Comparison of ENCODE assay signal across 11 mouse cellular contexts in genomic region chr6:38251464-38251863, GRCm38 (mm10). TPM values are rescaled to one million over a fixed set of nuclear protein-coding genes. Genes with fewer than 3 reads are reported as not detected.
A peak's percentile ranks its signal among the peaks of the same experiment; 100 is the strongest.
DNase-seq lines count a peak whose midpoint lies in the region; ATAC-seq lines count a peak whose summit lies in the region.
"Had no signal": no experiment of that assay in that cellular context is flagged by ENCODE, and none has a peak within 500 bp of the region (broad histone marks: within the 10 kb centered on the region; RNA-seq: fewer than 3 reads in every experiment).

No protein-coding gene starts in this region.

- 51% methylated on average over 4 of the region's 4 CpGs for WGBS in hindbrain, embryonic 10.5 days
- WGBS in hindbrain, embryonic 11.5 days = 65% methylated on average over 4 of the region's 4 CpGs
- 59% methylated on average over 4 of the region's 4 CpGs for WGBS in forebrain, embryonic 16.5 days
- WGBS in midbrain, embryonic 15.5 days = 52% methylated on average over 4 of the region's 4 CpGs

- no peaks in the 10 kb centered on the region for H3K36me3 ChIP-seq in hindbrain, embryonic 10.5 days
- H3K36me3 ChIP-seq in hindbrain, embryonic 11.5 days (ENCODE audit: control insufficient read depth, insufficient read depth, low read length) = no peaks in the 10 kb centered on the region
- H3K36me3 ChIP-seq in forebrain, embryonic 16.5 days (ENCODE audit: control insufficient read depth, insufficient read depth) = no peaks in the 10 kb centered on the region
- no peaks in the 10 kb centered on the region for H3K36me3 ChIP-seq in midbrain, embryonic 15.5 days (replicated peaks)
- H3K36me3 ChIP-seq: liver, embryonic 13.5 days had no signal

- H3K27ac ChIP-seq in hindbrain, embryonic 10.5 days = 0 out of 2 replicates have a peak overlapping the region, but pooled peaks have one; percentile 5
- no peak overlapping the region for H3K27ac ChIP-seq in hindbrain, embryonic 11.5 days (ENCODE audit: low read depth, low read length)
- no peak overlapping the region for H3K27ac ChIP-seq in forebrain, embryonic 16.5 days (ENCODE audit: low read length)
- no peak overlapping the region for H3K27ac ChIP-seq in midbrain, embryonic 15.5 days
- H3K27ac ChIP-seq: liver, embryonic 13.5 days had no signal

- no peaks in the 10 kb centered on the region for H3K9me3 ChIP-seq in hindbrain, embryonic 10.5 days
- H3K9me3 ChIP-seq in hindbrain, embryonic 11.5 days (ENCODE audit: control insufficient read depth, low read length) = no peaks in the 10 kb centered on the region
- no peaks in the 10 kb centered on the region for H3K9me3 ChIP-seq in forebrain, embryonic 16.5 days (ENCODE audit: control insufficient read depth, low read length)
- H3K9me3 ChIP-seq in midbrain, embryonic 15.5 days = no peaks in the 10 kb centered on the region
- H3K9me3 ChIP-seq: liver, embryonic 13.5 days had no signal

- H3K4me1 ChIP-seq in hindbrain, embryonic 10.5 days (replicated peaks) = peaks cover 45% of the 10 kb centered on the region
- peaks cover 4% of the 10 kb centered on the region for H3K4me1 ChIP-seq in hindbrain, embryonic 11.5 days (replicated peaks; ENCODE audit: control insufficient read depth, insufficient read depth, low read length)
- peaks cover 37% of the 10 kb centered on the region for H3K4me1 ChIP-seq in forebrain, embryonic 16.5 days (replicated peaks; ENCODE audit: control insufficient read depth, insufficient read depth, low read length)
- peaks cover 52% of the 10 kb centered on the region for H3K4me1 ChIP-seq in midbrain, embryonic 15.5 days

- 0 out of 2 replicates have a peak overlapping the region, but pooled peaks have one; percentile 75 for H3K4me3 ChIP-seq in hindbrain, embryonic 10.5 days
- H3K4me3 ChIP-seq in hindbrain, embryonic 11.5 days (ENCODE audit: low read depth, low read length) = no peak overlapping the region
- no peak overlapping the region for H3K4me3 ChIP-seq in forebrain, embryonic 16.5 days (replicated peaks; ENCODE audit: low read length)
- H3K4me3 ChIP-seq in midbrain, embryonic 15.5 days = peak overlapping the region; percentile 91
- H3K4me3 ChIP-seq: liver, embryonic 13.5 days had no signal

- H3K27me3 ChIP-seq in hindbrain, embryonic 10.5 days (ENCODE audit: insufficient read depth, poor library complexity, severe bottlenecking) = peaks cover 6% of the 10 kb centered on the region; the same call in 1 of the 2 replicates
- no peaks in the 10 kb centered on the region for H3K27me3 ChIP-seq in hindbrain, embryonic 11.5 days (ENCODE audit: control insufficient read depth, insufficient read depth, low read length)
- no peaks in the 10 kb centered on the region for H3K27me3 ChIP-seq in forebrain, embryonic 16.5 days (replicated peaks; ENCODE audit: control insufficient read depth, insufficient read depth, low read length)
- no peaks in the 10 kb centered on the region for H3K27me3 ChIP-seq in midbrain, embryonic 15.5 days (replicated peaks)

- no peak overlapping the region for H3K9ac ChIP-seq in hindbrain, embryonic 11.5 days (ENCODE audit: low read depth, low read length)
- H3K9ac ChIP-seq in forebrain, embryonic 16.5 days (replicated peaks; ENCODE audit: low read depth, low read length) = no peak overlapping the region
- no peak overlapping the region for H3K9ac ChIP-seq in midbrain, embryonic 15.5 days
- H3K9ac ChIP-seq: liver, embryonic 13.5 days had no signal

- ATAC-seq in hindbrain, embryonic 11.5 days (ENCODE audit: low FRiP score) = no peak
- ATAC-seq in forebrain, embryonic 16.5 days = no peak
- no peak for ATAC-seq in midbrain, embryonic 15.5 days (replicated peaks)

- DNase-seq in hindbrain, embryonic 10.5 days (ENCODE audit: low spot score) = no peak
- DNase-seq in hindbrain, embryonic 11.5 days (ENCODE audit: low spot score) = no peak
- DNase-seq in cerebellum, postnatal 10 days = peak; percentile 70 to 76
- DNase-seq in adrenal gland, adult 2 months = no peak
- DNase-seq in layer of hippocampus, adult 18-20 months (ENCODE audit: low spot score in 2 of 2) = no peak
- no peak for DNase-seq in c-Kit-positive CD71-positive TER-119-positive erythroid progenitor cells, embryonic 14.5 days (ENCODE audit: low spot score)
- DNase-seq: adrenal gland, postnatal 36 days; gastrocnemius, postnatal 10 days; liver, embryonic 13.5 days had no signal

- H3K4me2 ChIP-seq in hindbrain, embryonic 11.5 days (replicated peaks; ENCODE audit: low read depth, low read length) = no peak overlapping the region
- peak overlapping the region; percentile 80 for H3K4me2 ChIP-seq in forebrain, embryonic 16.5 days (ENCODE audit: low read length)
- H3K4me2 ChIP-seq in midbrain, embryonic 15.5 days = peak overlapping the region; percentile 83
- H3K4me2 ChIP-seq: liver, embryonic 13.5 days had no signal

RNA-seq across cellular contexts. Expression of gene D630045J12Rik, which starts 2.3 kb away (rescaled TPM):
- 6.9 and 8.4 TPM in 2 replicates for polyA plus RNA-seq in hindbrain, embryonic 10.5 days (2016; fragmentation: Nextera tagmentation; extraction: Ambion mirVana)
- polyA plus RNA-seq in hindbrain, embryonic 11.5 days (2014; fragmentation: Nextera tagmentation; extraction: Ambion mirVana) = 12.3 and 13.2 TPM in 2 replicates
- polyA plus RNA-seq in forebrain, embryonic 16.5 days (2015; fragmentation: Nextera tagmentation; extraction: Ambion mirVana) = 18.1 and 19.1 TPM in 2 replicates
- 19.7 and 21.0 TPM in 2 replicates for polyA plus RNA-seq in midbrain, embryonic 15.5 days (2015; fragmentation: Nextera tagmentation; extraction: Ambion mirVana)
- 1 to 10 TPM; 2.9 to 4.5 TPM for total RNA-seq in adrenal gland, adult 2 months (2021)
- 3.2 and 4.1 TPM in 2 replicates for polyA plus RNA-seq in adrenal gland, adult 2 months (2012; rRNA removed)
- total RNA-seq in layer of hippocampus, adult 18-20 months (2021) = 10 to 100 TPM; 35.1 to 36.3 TPM

RNA-seq across cellular contexts. Expression of gene Zc3hav1l, which starts 47.6 kb away (rescaled TPM):
- 13.0 and 15.2 TPM in 2 replicates for polyA plus RNA-seq in hindbrain, embryonic 10.5 days (2016; fragmentation: Nextera tagmentation; extraction: Ambion mirVana)
- polyA plus RNA-seq in hindbrain, embryonic 11.5 days (2014; fragmentation: Nextera tagmentation; extraction: Ambion mirVana) = 13.9 and 14.9 TPM in 2 replicates
- polyA plus RNA-seq in forebrain, embryonic 16.5 days (2015; fragmentation: Nextera tagmentation; extraction: Ambion mirVana) = 6.3 and 6.5 TPM in 2 replicates
- polyA plus RNA-seq in midbrain, embryonic 15.5 days (2015; fragmentation: Nextera tagmentation; extraction: Ambion mirVana) = 8.2 and 9.1 TPM in 2 replicates
- total RNA-seq in adrenal gland, adult 2 months (2021) = 1 to 10 TPM; 2.2 to 3.1 TPM
- 2.4 and 3.2 TPM in 2 replicates for polyA plus RNA-seq in adrenal gland, adult 2 months (2012; rRNA removed)
- 1 to 10 TPM; 4.5 to 4.6 TPM for total RNA-seq in layer of hippocampus, adult 18-20 months (2021)

Comparison
In these comparisons a context has a peak if more than half of its experiments do, and no peak if none do; other contexts are left out.
1. H3K4me3 ChIP-seq: peak in hindbrain, embryonic 10.5 days (single experiment) and midbrain, embryonic 15.5 days (single experiment); none in hindbrain, embryonic 11.5 days (single experiment) and forebrain, embryonic 16.5 days (single experiment).
2. DNase-seq: peak in cerebellum, postnatal 10 days (2 of 2); none in hindbrain, embryonic 10.5 days (single experiment), hindbrain, embryonic 11.5 days (single experiment), adrenal gland, adult 2 months (single experiment), layer of hippocampus, adult 18-20 months (0 of 2) and c-Kit-positive CD71-positive TER-119-positive erythroid progenitor cells, embryonic 14.5 days (single experiment).